Mouse (Mus musculus) forebrain, embryonic 16.5 days (tissue): ENCODE measurements around the gene Tada1. TPM values are rescaled to one million over a fixed set of nuclear protein-coding genes. Genes with fewer than 3 reads are reported as not detected.

Experiments used
- ATAC-seq: fragments of 200-750 bp; cut with Nextera tagmentation; 2 replicates; pipeline ENCODE4 v1.8.0; 2017; ENCODE audit warnings: mild to moderate bottlenecking, moderate library complexity
- H3K27ac ChIP-seq: fragments of 300-500 bp; sonication (generic); 2 replicates; pipeline ENCODE4 v1.5.1; 2014; ENCODE audit warnings: low read length, control low read depth
- H3K27me3 ChIP-seq: fragments of 300-500 bp; sonication (generic); replicated peaks from 2 replicates; pipeline ENCODE4 v1.6.1; 2014; ENCODE audit warnings: low read length; ENCODE audit not compliant: control insufficient read depth, insufficient read depth
- H3K36me3 ChIP-seq: fragments of 300-500 bp; sonication (generic); 2 replicates; pipeline ENCODE4 v1.6.1; 2014; ENCODE audit not compliant: control insufficient read depth, insufficient read depth
- H3K4me1 ChIP-seq: fragments of 300-500 bp; sonication (generic); replicated peaks from 2 replicates; pipeline ENCODE4 v1.6.1; 2014; ENCODE audit warnings: low read length; ENCODE audit not compliant: control insufficient read depth, insufficient read depth
- H3K4me2 ChIP-seq: fragments of 300-500 bp; sonication (generic); 2 replicates; pipeline ENCODE4 v1.6.1; 2014; ENCODE audit warnings: mild to moderate bottlenecking, low read length, control low read depth
- H3K4me3 ChIP-seq: fragments of 300-500 bp; sonication (generic); replicated peaks from 2 replicates; pipeline ENCODE4 v1.5.1; 2014; ENCODE audit warnings: mild to moderate bottlenecking, low read length, control low read depth
- H3K9ac ChIP-seq: fragments of 300-500 bp; sonication (generic); replicated peaks from 2 replicates; pipeline ENCODE4 v1.6.1; 2014; ENCODE audit warnings: low read depth, low read length, control low read depth
- H3K9me3 ChIP-seq: fragments of 300-500 bp; sonication (generic); 2 replicates; pipeline ENCODE4 v1.6.1; 2016; ENCODE audit warnings: low read length; ENCODE audit not compliant: control insufficient read depth
- WGBS: fragments of 180-500 bp; shearing (Covaris S2); extraction: QIAGEN DNeasy Blood & Tissue Kit; methylation state at CpG from one replicate; pipeline ENCODE4 v1.1.7; 2014; 5-methylcytosine and 5-hydroxymethylcytosine counted together
- polyA plus RNA-seq: library from polyadenylated mRNA; unstranded; fragments of >200 nt; fragmentation: Nextera tagmentation; extraction: Ambion mirVana; gene quantifications from 2 replicates; pipeline ENCODE4 v1.2.1, GENCODE M21; 2015

Gene Tada1
- polyA plus RNA-seq, 1 experiment from 2014 or later = 106 TPM

DNA sequence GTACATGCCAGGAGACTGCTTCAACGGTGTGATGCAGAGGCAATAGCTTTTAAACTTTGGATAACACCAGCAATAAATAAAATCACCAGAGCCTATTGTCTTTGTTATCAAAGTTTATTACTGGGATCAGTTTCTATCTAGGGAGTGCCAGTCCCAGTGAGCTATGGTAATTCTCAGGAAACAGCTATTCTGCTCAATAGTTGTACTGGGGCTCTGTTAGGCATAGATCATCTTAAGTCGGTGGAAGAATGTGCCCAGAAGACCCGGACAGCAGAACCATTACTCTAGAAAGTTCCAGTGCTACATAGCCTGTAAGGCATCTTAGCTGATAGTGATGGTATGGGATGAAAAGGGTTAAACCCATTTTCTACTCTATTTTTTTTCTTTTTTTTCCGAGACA is 15.9 kb downstream of the Tada1 start:
- no peak overlapping the region for H3K4me3 ChIP-seq
- no peak for ATAC-seq
- H3K27ac ChIP-seq = no peak overlapping the region
- no peaks in the 10 kb centered on the region for H3K27me3 ChIP-seq
- H3K36me3 ChIP-seq = peaks cover 42% of the 10 kb centered on the region
- no peaks in the 10 kb centered on the region for H3K9me3 ChIP-seq
- H3K4me2 ChIP-seq = no peak overlapping the region
- no peak overlapping the region for H3K9ac ChIP-seq
- no peaks in the 10 kb centered on the region for H3K4me1 ChIP-seq
- WGBS = 74% methylated on average over 4 of the region's 4 CpGs

- H3K27me3 ChIP-seq = no peaks in the 10 kb centered on the region
- no peak for ATAC-seq
- H3K36me3 ChIP-seq = peaks cover 49% of the 10 kb centered on the region
Measured at GRCm38 (mm10) chr1:166395661-166396060, 16.8 kb downstream of the Tada1 start.

GRCm38 (mm10) chr1:166396381-166396780 is 17.5 kb downstream of the Tada1 start:
- Histone ChIP-seq H3K27me3 (no peaks in the 10 kb centered on the region), H3K4me2 (no peak overlapping the region), H3K4me3 (no peak overlapping the region), H3K9me3 (no peaks in the 10 kb centered on the region), H3K27ac (no peak overlapping the region), H3K36me3 (peaks cover 54% of the 10 kb centered on the region), H3K9ac (no peak overlapping the region), H3K4me1 (no peaks in the 10 kb centered on the region)
- no peak for ATAC-seq
- WGBS = 90% methylated on average over 6 of the region's 6 CpGs

More at GRCm38 (mm10) chr1:166395661-166396060, 16.8 kb downstream of the Tada1 start:
- Histone ChIP-seq H3K9me3 (no peaks in the 10 kb centered on the region), H3K4me2 (no peak overlapping the region), H3K9ac (no peak overlapping the region), H3K4me1 (no peaks in the 10 kb centered on the region), H3K27ac (no peak overlapping the region), H3K4me3 (no peak overlapping the region)
- WGBS = 92% methylated on average over 5 of the region's 5 CpGs

DNA sequence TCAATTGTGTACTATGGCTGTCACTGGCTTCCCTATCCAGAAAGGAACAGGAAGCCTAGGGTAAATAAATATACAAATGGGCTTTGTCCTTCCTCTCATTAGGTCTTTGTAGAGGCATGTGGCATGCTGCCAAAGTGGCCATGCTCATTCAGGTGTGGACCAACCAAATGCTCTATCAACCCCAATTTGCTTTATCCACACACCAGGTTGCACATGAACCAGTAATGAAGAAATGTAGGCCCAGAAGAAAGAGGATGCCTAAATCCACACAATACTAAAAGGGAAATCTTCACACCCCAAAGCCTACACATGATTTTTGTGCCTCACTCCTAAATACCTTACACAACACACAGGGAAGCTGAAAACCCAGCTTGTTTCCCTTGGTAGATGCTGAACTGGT is 22.6 kb downstream of the Tada1 start:
- H3K27me3 ChIP-seq = no peaks in the 10 kb centered on the region
- no peak overlapping the region for H3K27ac ChIP-seq
- H3K36me3 ChIP-seq = peaks cover 49% of the 10 kb centered on the region
- H3K9me3 ChIP-seq = no peaks in the 10 kb centered on the region
- H3K4me2 ChIP-seq = no peak overlapping the region
- no peak; the same call in 1 of the 2 replicates for ATAC-seq
- H3K9ac ChIP-seq = no peak overlapping the region
- no peak overlapping the region for H3K4me3 ChIP-seq
- peaks cover 5% of the 10 kb centered on the region; the same call in 1 of the 2 replicates for H3K4me1 ChIP-seq

- no peak overlapping the region for H3K27ac ChIP-seq
- H3K4me3 ChIP-seq = no peak overlapping the region
- no peaks in the 10 kb centered on the region for H3K27me3 ChIP-seq
- no peak overlapping the region for H3K4me2 ChIP-seq
- 0 out of 2 replicates have a peak, but pooled peaks have one; percentile 37 for ATAC-seq
- H3K36me3 ChIP-seq = peaks cover 50% of the 10 kb centered on the region
- peaks cover 6% of the 10 kb centered on the region for H3K4me1 ChIP-seq
- 39% methylated on average over 4 of the region's 4 CpGs for whole genome bisulfite sequencing
- H3K9me3 ChIP-seq = no peaks in the 10 kb centered on the region
- no peak overlapping the region for H3K9ac ChIP-seq
Measured at GRCm38 (mm10) chr1:166402003-166402402, 23.1 kb downstream of the Tada1 start.

DNA sequence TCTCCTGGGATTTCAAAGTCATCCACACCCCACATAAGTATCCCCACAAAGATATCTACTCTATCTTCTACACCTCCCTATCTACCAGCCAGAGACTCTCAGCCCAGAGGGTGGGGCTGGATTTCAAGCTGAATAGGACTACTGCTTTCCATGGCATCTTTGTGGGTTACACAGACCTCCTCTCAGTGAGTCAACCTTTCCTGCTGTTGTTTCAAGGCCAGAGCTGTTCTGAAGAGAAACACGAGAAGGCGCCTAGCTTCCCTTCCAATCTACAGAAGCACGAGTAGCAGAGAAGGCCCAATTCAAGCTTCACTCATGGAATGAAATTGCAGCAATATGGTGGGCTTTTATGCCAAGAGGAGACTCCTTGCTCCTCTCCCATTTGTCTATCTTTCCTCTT is 24.9 kb downstream of the Tada1 start:
- Histone ChIP-seq H3K27ac (no peak overlapping the region), H3K4me1 (peaks cover 21% of the 10 kb centered on the region), H3K4me2 (no peak overlapping the region), H3K4me3 (no peak overlapping the region), H3K27me3 (no peaks in the 10 kb centered on the region), H3K9ac (no peak overlapping the region), H3K9me3 (no peaks in the 10 kb centered on the region), H3K36me3 (peaks cover 39% of the 10 kb centered on the region)
- 90% methylated on average over 3 of the region's 3 CpGs for WGBS
- ATAC-seq = no peak

GRCm38 (mm10) chr1:166409177-166409700 is 30.3 kb downstream of the Tada1 start:
- H3K4me2 ChIP-seq = peak overlapping the region; percentile 68
- H3K4me1 ChIP-seq = peaks cover 17% of the 10 kb centered on the region
- WGBS = under 1% methylated on average over 41 of the region's 45 CpGs
- peak; percentile 67 for ATAC-seq
- H3K9me3 ChIP-seq = 0 out of 2 replicates have a peak, but pooled peaks cover 2% of the 10 kb centered on the region
- H3K9ac ChIP-seq = peak overlapping the region; percentile 82
- H3K4me3 ChIP-seq = peak overlapping the region; percentile 73
- no peaks in the 10 kb centered on the region for H3K27me3 ChIP-seq
- H3K27ac ChIP-seq = peak overlapping the region; percentile 56
- peaks cover 14% of the 10 kb centered on the region for H3K36me3 ChIP-seq

DNA sequence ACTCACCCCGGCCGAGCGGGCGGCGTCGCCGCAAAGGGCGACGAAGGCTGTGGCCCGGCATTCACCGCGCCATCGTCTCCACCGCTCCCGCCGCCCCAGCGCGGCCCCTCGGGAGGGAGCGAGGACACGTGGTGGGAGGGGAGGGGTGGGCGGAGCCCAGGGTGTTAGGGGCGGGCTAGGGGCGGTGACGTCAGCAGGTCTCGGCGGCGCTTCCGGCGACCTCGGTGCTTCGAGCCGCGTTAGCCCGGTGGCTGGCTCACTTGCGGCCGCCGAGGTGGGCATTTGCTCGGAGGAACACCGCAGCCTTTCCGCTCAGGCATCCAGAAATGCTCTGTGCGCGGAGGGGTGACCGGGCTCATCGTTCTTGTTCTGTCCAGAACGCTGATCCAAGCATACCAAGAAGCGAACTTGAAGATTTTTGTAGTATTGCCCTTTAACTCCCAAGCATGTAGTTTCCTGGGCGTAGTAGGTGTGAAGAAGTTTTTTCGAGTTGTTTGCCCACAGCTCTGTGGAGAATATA is 30.9 kb downstream of the Tada1 start, which contains the start of gene Pogk:
Gene Pogk (minus strand): TSS at position 163 of the 520 bp plus-strand sequence.
- ATAC-seq = peak; percentile 94
- Histone ChIP-seq H3K27ac (peak within 1 kb of the TSS; percentile 56), H3K36me3 (peaks cover 9% of the 10 kb centered on the region; the same call in 1 of the 2 replicates), H3K4me3 (peak within 1 kb of the TSS; percentile 73), H3K9ac (peak within 1 kb of the TSS; percentile 82), H3K27me3 (no peaks in the 10 kb centered on the region), H3K4me1 (peaks cover 17% of the 10 kb centered on the region), H3K9me3 (0 out of 2 replicates have a peak, but pooled peaks cover 2% of the 10 kb centered on the region), H3K4me2 (peak within 1 kb of the TSS; percentile 68)
- 5% methylated on average over 39 of the region's 49 CpGs for WGBS

DNA sequence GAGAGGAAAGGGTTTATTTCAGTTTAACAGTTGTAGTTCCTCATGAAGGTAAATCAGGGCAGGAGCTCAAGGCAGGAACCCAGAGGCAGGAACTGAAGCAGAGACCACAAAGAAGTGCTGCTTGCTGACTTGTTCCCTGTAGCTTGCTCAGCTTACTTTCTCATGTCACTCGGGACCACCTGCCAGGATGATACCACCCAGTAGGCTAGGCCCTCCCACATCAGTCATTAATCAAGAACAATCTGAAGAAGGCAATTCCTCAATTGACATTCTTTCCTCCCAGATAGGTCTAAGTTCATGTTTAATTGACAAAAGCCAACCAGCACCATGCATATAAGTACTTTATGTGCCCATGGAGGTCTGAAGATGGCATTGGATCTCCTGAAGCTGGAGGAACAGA is 32.6 kb downstream of the Tada1 start:
- no peak for ATAC-seq
- Histone ChIP-seq H3K4me3 (no peak overlapping the region), H3K9me3 (0 out of 2 replicates have a peak, but pooled peaks cover 2% of the 10 kb centered on the region), H3K4me2 (no peak overlapping the region), H3K27ac (no peak overlapping the region), H3K4me1 (peaks cover 17% of the 10 kb centered on the region), H3K9ac (no peak overlapping the region), H3K36me3 (peaks cover 3% of the 10 kb centered on the region; the same call in 1 of the 2 replicates), H3K27me3 (no peaks in the 10 kb centered on the region)
- 95% methylated on average over 1 of the region's 1 CpGs for WGBS
